Mouse (Mus musculus): ENCODE data around the gene Fbxw14. TPM values are rescaled to one million over a fixed set of nuclear protein-coding genes. Genes with fewer than 3 reads are reported as not detected.
"Not testable (repeated sequence)": the region's sequence is repeated elsewhere in the genome, so short reads cannot be mapped to it uniquely, and the experiment has no call there.

The Fbxw14 gene
- not detected for total RNA-seq (2021)
- long read RNA-seq, experiment 1: 0 reads
- long read RNA-seq, experiment 2: 0 reads

DNA sequence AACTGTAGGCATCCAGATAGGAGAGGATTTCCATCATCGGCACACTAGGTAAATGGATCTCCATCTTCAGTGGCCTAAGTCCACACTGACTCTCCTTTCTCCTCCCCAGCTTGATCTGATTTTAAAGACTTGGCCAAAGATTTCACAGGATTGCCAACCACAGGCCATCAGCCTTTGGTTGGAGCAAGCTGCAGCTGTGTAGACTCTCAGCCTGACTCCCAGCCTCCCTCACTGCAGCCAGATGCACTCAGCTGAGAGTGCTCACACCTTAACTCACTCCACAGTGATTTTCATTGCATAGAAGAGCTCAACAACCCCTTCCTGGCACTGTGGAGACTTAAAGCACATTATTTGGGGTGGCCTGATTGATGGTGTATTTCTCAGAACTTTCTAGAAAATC is at the start of gene Fbxw14:
Gene Fbxw14 (minus strand): TSS at position 101 of the 400 bp plus-strand sequence.
- not testable (repeated sequence) for DNase-seq

DNA sequence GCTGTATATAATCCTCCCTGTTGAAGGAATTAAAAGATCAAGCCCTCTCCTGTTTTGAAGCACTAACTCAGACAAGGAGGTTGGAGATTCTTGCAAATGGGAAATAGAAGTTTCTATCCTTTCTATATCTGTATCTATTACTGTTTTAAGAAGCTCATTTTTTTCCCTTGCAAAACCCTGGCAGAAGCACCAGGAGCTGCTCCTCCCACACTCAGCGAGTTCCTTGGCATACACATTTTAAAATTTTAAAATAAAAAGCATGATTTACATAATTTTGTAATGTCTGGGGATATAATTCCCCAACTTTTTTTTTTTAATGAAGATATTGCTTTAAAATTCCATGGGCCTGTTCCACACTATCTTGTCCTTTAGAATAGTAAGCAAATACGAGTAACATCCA is 24.4 kb downstream of the Fbxw14 start:
- DNase-seq: no peak

DNA sequence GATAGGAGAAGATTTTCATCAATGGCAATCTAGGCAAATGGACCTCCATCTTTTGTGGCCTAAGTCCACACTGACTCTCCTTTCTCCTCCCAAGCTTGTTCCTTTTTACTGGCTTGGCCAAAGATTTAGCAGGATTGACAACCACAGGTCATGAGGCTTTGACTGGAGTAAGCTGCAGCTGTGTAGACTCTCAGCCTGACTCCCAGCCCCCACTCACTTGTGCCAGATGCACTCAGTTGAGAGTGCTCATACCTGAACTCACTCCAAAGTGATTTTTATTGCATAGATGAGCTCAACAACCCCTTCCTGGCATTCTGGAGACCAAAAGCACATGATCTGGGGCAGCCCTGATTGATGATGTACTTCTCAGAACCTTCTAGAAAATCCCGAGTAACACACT is 52.8 kb downstream of the Fbxw14 start, which contains the start of gene Fbxw20:
Gene Fbxw20 (minus strand): TSS at position 101 of the 400 bp plus-strand sequence.
- no peak for DNase-seq

Other genes with a start within 250 kb of the Fbxw14 start
- gene Shisa5, start 249.1 kb downstream of the Fbxw14 start, total RNA-seq (2021): 10 to 100 TPM; 30.9 to 39.2 TPM
- gene Trex1, start 227.9 kb downstream of the Fbxw14 start, total RNA-seq (2021): 10 to 100 TPM; 10.8 to 11.4 TPM
- 10 to 100 TPM in 1 of 2 experiments, 1 to 10 TPM in 1; 7.6 to 11.6 TPM for gene Atrip, start 213.6 kb downstream of the Fbxw14 start, total RNA-seq (2021)
- 1 to 10 TPM; 7.1 to 7.6 TPM for gene Ccdc51, start 205.2 kb downstream of the Fbxw14 start, total RNA-seq (2021)
- 100 to 1,000 TPM; 213 to 219 TPM for gene Tma7, start 205.1 kb downstream of the Fbxw14 start, total RNA-seq (2021)
- 1 to 10 TPM; 3.5 to 6.2 TPM for gene Plxnb1, start 192.3 kb downstream of the Fbxw14 start, total RNA-seq (2021)
- not detected for gene Fbxw21, start 125.6 kb downstream of the Fbxw14 start, total RNA-seq (2021)
- not detected for gene Fbxw13, start 91.7 kb downstream of the Fbxw14 start, total RNA-seq (2021)
- not detected for gene Fbxw20, start 52.9 kb downstream of the Fbxw14 start, total RNA-seq (2021)
- not detected for gene Fbxw28, start 52.0 kb upstream of the Fbxw14 start, total RNA-seq (2021)
- gene Fbxw22, start 116.6 kb upstream of the Fbxw14 start, total RNA-seq (2021): not detected
- gene Fbxw16, start 161.5 kb upstream of the Fbxw14 start, total RNA-seq (2021): not detected
- not detected for gene Fbxw19, start 208.2 kb upstream of the Fbxw14 start, total RNA-seq (2021)